Mouse (Mus musculus): ENCODE measurements around the gene Tmem175.

DNA sequence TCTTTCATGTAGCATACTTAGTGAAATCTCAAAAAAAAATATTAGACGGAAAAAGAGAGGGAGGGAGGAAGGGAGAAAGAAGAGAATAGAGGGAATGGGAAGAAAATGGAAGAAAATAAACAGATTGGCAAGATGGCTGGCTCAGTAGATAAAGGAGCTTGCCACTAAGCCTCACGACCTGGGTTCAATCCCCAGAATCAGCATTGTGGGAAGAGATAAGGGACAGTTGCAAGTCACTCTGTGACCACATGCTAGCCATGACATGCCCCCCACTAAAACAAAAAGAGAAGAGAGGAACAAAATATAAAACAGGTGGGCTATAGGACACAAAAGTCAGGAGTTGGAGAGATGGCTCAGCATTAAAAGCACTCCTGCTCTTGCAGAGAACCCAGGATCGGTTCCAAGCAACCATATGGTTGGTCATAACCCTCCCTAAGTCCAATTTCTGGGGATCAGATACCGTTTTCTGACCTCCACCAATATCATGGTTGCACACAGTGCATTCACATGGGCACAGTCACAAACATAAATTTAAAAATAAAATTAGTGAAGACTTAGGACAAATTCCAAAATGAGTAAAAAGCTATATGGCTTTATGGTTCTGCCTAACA, 3.4 kb upstream of the Tmem175 start:
- no peak for TF ChIP-seq CTCF (IDR thresholded peaks at IDR 0.05; ENCODE audit: low read depth, low read length)
- no peak for TF ChIP-seq POLR2A (IDR thresholded peaks at IDR 0.05; ENCODE audit: extremely low read depth, insufficient read depth, low read length)

Measured in liver, adult 2 months (tissue).